Mouse (Mus musculus) kidney, adult 2 months (tissue): Measurements from ENCODE around the gene Ubash3b.

Experiments used
- CTCF ChIP-seq: fragments of 200-500 bp; conservative IDR thresholded peaks from 2 replicates; pipeline ENCODE4 v1.5.1; 2011; ENCODE audit warnings: low read depth, mild to moderate bottlenecking, control low read depth, low read length, moderate library complexity, mixed read lengths; ENCODE audit not compliant: insufficient read depth, insufficient read length
- POLR2A ChIP-seq: fragments of 200-500 bp; IDR thresholded peaks from one replicate; pipeline ENCODE4 v1.6.1; 2011; ENCODE audit warnings: low read depth, low read length, control low read depth

DNA sequence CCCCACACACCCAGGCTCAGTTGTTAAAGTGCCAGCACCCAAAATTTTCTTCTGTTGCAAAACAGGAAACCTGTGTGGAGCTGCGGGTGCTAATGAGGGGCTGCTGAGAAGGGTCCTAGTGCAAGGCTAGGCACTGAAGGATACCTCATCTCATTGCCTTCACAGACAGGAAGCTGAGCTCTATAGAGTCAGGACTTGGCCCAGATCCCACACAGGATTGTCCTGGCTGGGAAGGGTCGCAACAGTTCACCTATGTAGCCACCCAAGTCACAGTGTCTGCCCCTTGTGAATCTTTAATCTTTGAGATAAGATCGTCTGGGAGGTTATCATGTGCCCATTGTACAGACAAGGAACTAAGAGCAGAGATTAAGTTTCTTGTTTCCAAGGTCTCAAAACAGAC is 78.6 kb downstream of the Ubash3b start:
- TF ChIP-seq CTCF = no peak
- no peak for TF ChIP-seq POLR2A
